Mouse (Mus musculus) liver, postnatal 0 days (tissue): ENCODE measurements around the gene Itgad. TPM values are rescaled to one million over a fixed set of nuclear protein-coding genes. Genes with fewer than 3 reads are reported as not detected.

Experiments used
- ATAC-seq: fragments of 200-750 bp; cut with Nextera tagmentation; 2 replicates; pipeline ENCODE4 v1.8.0; 2017; ENCODE audit warnings: mild to moderate bottlenecking, moderate library complexity
- DNase-seq: peaks from one replicate; pipeline ENCODE4 v3.0.0-alpha.2; 2016
- H3K27ac ChIP-seq: fragments of 300-500 bp; sonication (generic); 2 replicates; pipeline ENCODE4 v1.5.1; 2014; ENCODE audit warnings: antibody characterized with exemption, moderate library complexity, mild to moderate bottlenecking, low read depth
- H3K27me3 ChIP-seq: fragments of 300-500 bp; sonication (generic); 2 replicates; pipeline ENCODE4 v1.6.1; 2014; ENCODE audit warnings: low read length, control low read depth, mixed read lengths; ENCODE audit not compliant: insufficient read depth
- H3K36me3 ChIP-seq: fragments of 300-500 bp; sonication (generic); replicated peaks from 2 replicates; pipeline ENCODE4 v1.6.1; 2014; ENCODE audit warnings: mild to moderate bottlenecking, control low read depth, low read length, moderate library complexity, mixed read lengths; ENCODE audit not compliant: insufficient read depth
- H3K4me1 ChIP-seq: fragments of 300-500 bp; sonication (generic); 2 replicates; pipeline ENCODE4 v1.6.1; 2014; ENCODE audit warnings: antibody characterized with exemption, mild to moderate bottlenecking, control low read depth; ENCODE audit not compliant: insufficient read depth
- H3K4me2 ChIP-seq: fragments of 300-500 bp; sonication (generic); 2 replicates; pipeline ENCODE4 v1.6.1; 2014; ENCODE audit warnings: low read depth, mild to moderate bottlenecking, low read length, moderate library complexity, mixed read lengths
- H3K4me3 ChIP-seq: fragments of 300-500 bp; sonication (generic); 2 replicates; pipeline ENCODE4 v1.5.1; 2014; ENCODE audit warnings: low read depth, low read length
- H3K9ac ChIP-seq: fragments of 300-500 bp; sonication (generic); replicated peaks from 2 replicates; pipeline ENCODE4 v1.6.1; 2014; ENCODE audit warnings: mild to moderate bottlenecking, moderate library complexity
- H3K9me3 ChIP-seq: fragments of 300-500 bp; sonication (generic); 2 replicates; pipeline ENCODE4 v1.6.1; 2016; ENCODE audit warnings: mild to moderate bottlenecking, control low read depth, low read length, mixed read lengths
- CTCF ChIP-seq: sonication (generic); IDR thresholded peaks from 2 replicates; pipeline ENCODE4 v1.5.1; 2016; ENCODE audit warnings: antibody characterized with exemption, low read depth
- EP300 ChIP-seq: IDR thresholded peaks from 2 replicates; pipeline ENCODE4 v1.6.1; 2016; ENCODE audit warnings: antibody characterized with exemption, low read depth, mild to moderate bottlenecking
- WGBS: fragments of 180-500 bp; shearing (Covaris S2); extraction: QIAGEN DNeasy Blood & Tissue Kit; methylation state at CpG from one replicate; pipeline ENCODE4 v1.1.7; 2014; ENCODE audit not compliant: insufficient replicate concordance; 5-methylcytosine and 5-hydroxymethylcytosine counted together
- polyA plus RNA-seq: library from polyadenylated mRNA; unstranded; fragments of >200 nt; fragmentation: Nextera tagmentation; extraction: Ambion mirVana; gene quantifications from 2 replicates; pipeline ENCODE4 v1.2.1, GENCODE M21; 2015

Itgad gene
- polyA plus RNA-seq, 1 experiment from 2014 or later = 0.28 TPM

DNA sequence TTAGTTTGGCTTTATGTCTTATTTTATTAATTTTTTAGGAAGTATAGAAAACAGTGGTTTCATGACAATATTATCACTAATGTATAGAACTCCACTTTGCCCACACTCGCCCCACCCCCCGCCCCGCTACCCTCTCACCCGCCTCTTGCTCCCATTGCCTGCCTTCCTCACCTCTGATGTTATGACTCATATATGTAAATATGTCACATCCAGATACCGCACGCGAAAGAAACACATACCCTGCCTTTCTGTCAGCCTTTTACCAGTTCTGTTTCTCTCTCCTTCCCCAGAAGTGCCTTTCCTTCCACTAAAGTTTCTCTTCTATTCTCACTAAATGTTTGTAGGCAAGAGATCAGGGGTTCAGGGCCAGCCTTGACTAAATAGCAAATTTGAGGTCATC, 12.2 kb downstream of the Itgad start:
- WGBS = 84% methylated on average over 7 of the region's 7 CpGs
- Histone ChIP-seq H3K9ac (no peak overlapping the region), H3K9me3 (no peaks in the 10 kb centered on the region), H3K4me1 (no peaks in the 10 kb centered on the region), H3K27me3 (no peaks in the 10 kb centered on the region), H3K4me2 (no peak overlapping the region), H3K36me3 (no peaks in the 10 kb centered on the region), H3K4me3 (no peak overlapping the region), H3K27ac (no peak overlapping the region)
- DNase-seq (no peak), ATAC-seq (no peak)
- TF ChIP-seq CTCF = no peak

DNA sequence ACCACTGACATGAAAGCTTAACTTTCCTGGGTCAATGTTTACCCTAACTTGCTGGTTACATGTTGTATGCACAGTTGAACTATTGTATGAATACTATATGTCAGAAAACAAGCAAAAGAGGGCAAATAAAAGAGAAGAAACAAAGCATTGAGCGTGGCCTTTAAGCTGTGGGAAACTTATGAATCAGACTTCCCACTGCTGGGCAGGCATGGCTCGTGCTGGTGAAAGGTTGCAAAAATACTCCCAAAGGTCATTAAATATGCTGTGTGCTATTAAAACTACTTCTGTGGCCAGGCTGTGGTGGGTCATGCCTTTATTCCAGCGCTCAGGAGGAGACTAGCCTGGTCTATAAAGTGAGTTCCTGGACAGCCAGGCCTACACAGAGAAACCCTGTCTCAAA, 15.8 kb downstream of the Itgad start:
- DNase-seq = no peak
- WGBS = 73% methylated on average over 3 of the region's 3 CpGs
- Histone ChIP-seq H3K27ac (no peak overlapping the region), H3K27me3 (no peaks in the 10 kb centered on the region), H3K4me3 (no peak overlapping the region), H3K4me1 (no peaks in the 10 kb centered on the region), H3K4me2 (no peak overlapping the region), H3K36me3 (no peaks in the 10 kb centered on the region), H3K9ac (no peak overlapping the region), H3K9me3 (no peaks in the 10 kb centered on the region)
- no peak for ATAC-seq
- TF ChIP-seq EP300 = no peak
- no peak for TF ChIP-seq CTCF

DNA sequence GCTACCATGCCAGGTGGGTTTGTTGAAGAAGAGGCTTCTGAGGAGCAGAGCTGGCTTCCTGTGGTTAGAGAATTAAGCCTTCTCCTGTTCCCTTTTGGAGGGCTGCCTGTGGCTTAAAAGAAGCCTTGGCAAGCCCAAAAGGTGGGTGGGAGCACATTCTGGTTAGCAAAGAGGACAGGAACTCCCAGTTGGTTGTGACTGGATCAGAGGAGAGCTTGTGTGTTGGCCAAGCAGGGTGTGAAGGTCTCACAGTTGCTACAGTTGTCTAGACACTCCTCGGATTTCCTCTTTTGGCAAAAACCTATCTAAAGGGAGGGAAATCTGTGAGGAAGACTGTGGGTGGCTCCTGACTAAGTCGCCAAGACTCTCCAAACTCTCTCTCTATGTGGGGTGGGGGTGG, 24.2 kb downstream of the Itgad start:
- ATAC-seq (no peak), DNase-seq (no peak)
- H3K27ac ChIP-seq = no peak overlapping the region
- H3K4me3 ChIP-seq = no peak overlapping the region
- TF ChIP-seq CTCF (no peak), EP300 (no peak)
- H3K4me2 ChIP-seq = no peak overlapping the region
- peaks cover 7% of the 10 kb centered on the region for H3K4me1 ChIP-seq
- H3K36me3 ChIP-seq = no peaks in the 10 kb centered on the region
- WGBS = 25% methylated on average over 2 of the region's 2 CpGs
- H3K9ac ChIP-seq = no peak overlapping the region
- no peaks in the 10 kb centered on the region for H3K9me3 ChIP-seq
- H3K27me3 ChIP-seq = no peaks in the 10 kb centered on the region

DNA sequence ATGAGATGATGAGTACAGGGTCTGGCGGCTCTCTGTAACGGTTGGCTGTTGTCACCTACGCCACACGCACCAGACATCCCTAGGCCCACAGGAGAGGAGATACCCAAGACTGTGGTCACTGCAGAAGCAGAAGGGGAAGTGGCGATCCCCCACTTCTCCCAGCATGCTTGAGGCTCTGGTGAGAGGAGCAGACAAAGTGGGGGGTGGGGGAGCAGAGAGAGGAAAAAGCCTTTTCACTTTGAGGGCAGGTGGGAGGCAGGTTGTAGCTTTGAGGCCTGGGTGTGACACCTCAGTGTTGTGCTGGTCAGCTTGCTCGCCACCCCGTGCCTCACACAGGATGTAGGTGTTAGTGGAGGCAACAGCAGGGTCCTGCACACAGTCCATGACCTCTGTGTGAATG, 25.9 kb downstream of the Itgad start:
- Histone ChIP-seq H3K36me3 (no peaks in the 10 kb centered on the region), H3K27ac (peak overlapping the region; percentile 34; the same call in 1 of the 2 replicates), H3K4me1 (peaks cover 7% of the 10 kb centered on the region), H3K9me3 (no peaks in the 10 kb centered on the region), H3K4me3 (no peak overlapping the region), H3K9ac (no peak overlapping the region), H3K27me3 (no peaks in the 10 kb centered on the region), H3K4me2 (no peak overlapping the region)
- DNase-seq (peak; percentile 40), ATAC-seq (no peak)
- 34% methylated on average over 7 of the region's 7 CpGs for WGBS
- TF ChIP-seq EP300 (no peak), CTCF (no peak)

DNA sequence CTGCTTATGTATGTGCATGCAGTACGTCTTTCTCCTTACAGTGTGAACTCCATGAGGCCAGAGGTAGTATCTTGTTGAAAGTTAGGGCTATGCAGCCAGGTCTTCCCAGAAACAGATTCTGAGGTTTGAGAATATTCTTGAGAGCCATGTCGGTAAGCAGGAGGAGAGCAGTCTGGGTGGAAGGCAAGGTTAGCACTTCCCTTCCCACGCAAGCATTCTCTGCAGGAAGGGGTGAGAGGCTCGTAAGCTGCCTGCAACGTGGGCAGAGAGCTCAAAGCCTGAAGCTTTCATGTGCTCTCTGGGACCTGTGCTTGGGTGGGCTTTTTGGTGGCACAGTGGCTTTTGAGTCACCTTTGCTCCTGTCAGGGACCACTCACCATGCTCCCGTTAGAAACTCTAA, 26.4 kb downstream of the Itgad start:
- peaks cover 7% of the 10 kb centered on the region for H3K4me1 ChIP-seq
- no peak overlapping the region for H3K4me3 ChIP-seq
- TF ChIP-seq CTCF = no peak
- no peak for TF ChIP-seq EP300
- H3K36me3 ChIP-seq = no peaks in the 10 kb centered on the region
- H3K9me3 ChIP-seq = no peaks in the 10 kb centered on the region
- WGBS = 41% methylated on average over 6 of the region's 6 CpGs
- ATAC-seq = no peak
- H3K27ac ChIP-seq = peak overlapping the region; percentile 34; the same call in 1 of the 2 replicates
- DNase-seq = no peak
- no peaks in the 10 kb centered on the region for H3K27me3 ChIP-seq
- no peak overlapping the region for H3K9ac ChIP-seq
- no peak overlapping the region for H3K4me2 ChIP-seq

DNA sequence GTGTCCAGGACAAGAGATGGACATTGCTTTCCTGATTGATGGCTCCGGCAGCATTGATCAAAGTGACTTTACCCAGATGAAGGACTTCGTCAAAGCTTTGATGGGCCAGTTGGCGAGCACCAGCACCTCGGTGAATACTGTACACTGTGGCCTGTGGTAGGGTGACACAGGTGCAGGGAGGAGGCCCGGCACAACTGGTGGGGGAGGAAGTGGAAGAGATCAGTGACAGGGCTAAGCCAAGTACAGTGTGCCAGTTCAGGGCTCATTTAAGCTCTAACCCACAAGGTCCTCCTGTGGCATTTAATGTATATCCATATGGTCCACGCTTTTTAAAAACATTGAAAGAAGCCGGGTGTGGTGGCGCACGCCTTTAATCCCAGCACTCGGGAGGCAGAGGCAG, 27.5 kb downstream of the Itgad start:
- no peaks in the 10 kb centered on the region for H3K36me3 ChIP-seq
- H3K27me3 ChIP-seq = no peaks in the 10 kb centered on the region
- no peak for DNase-seq
- no peak overlapping the region for H3K9ac ChIP-seq
- no peak overlapping the region for H3K4me2 ChIP-seq
- H3K4me3 ChIP-seq = no peak overlapping the region
- no peaks in the 10 kb centered on the region for H3K9me3 ChIP-seq
- peaks cover 7% of the 10 kb centered on the region for H3K4me1 ChIP-seq
- WGBS = 62% methylated on average over 10 of the region's 10 CpGs
- H3K27ac ChIP-seq = no peak overlapping the region
- TF ChIP-seq EP300 = no peak
- no peak for TF ChIP-seq CTCF
- ATAC-seq = no peak

DNA sequence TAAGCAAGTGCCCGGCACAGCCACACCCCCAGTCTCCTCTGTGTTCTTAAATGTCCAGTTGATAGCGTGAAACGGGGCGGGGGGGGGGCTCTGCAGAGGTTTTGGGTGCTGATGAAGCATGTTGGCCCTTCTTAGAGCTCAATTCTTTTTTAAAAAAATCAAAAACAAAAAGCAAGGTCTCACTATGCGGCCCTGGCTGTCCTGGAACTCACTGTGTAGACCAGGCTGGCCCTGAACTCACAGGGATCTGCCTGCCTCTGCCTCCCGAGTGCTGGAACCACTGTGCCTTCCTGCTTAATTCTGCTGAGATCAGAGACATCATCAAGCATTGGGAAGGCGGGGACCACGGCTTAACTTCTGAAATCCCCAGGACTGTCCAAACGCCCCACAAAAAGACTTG, 47.4 kb downstream of the Itgad start:
- Histone ChIP-seq H3K9ac (no peak overlapping the region), H3K9me3 (no peaks in the 10 kb centered on the region), H3K4me3 (no peak overlapping the region), H3K27ac (no peak overlapping the region), H3K4me1 (no peaks in the 10 kb centered on the region), H3K36me3 (no peaks in the 10 kb centered on the region), H3K27me3 (no peaks in the 10 kb centered on the region), H3K4me2 (no peak overlapping the region)
- TF ChIP-seq CTCF (no peak), EP300 (no peak)
- ATAC-seq (no peak), DNase-seq (no peak)
- WGBS = 74% methylated on average over 9 of the region's 9 CpGs
